Mouse (Mus musculus) forebrain, embryonic 16.5 days (tissue): ENCODE data around the gene Gltpd2. TPM values are rescaled to one million over a fixed set of nuclear protein-coding genes. Genes with fewer than 3 reads are reported as not detected.
A peak's percentile ranks its signal among the peaks of the same experiment; 100 is the strongest.
"Not testable (repeated sequence)": the region's sequence is repeated elsewhere in the genome, so short reads cannot be mapped to it uniquely, and the experiment has no call there.

Experiments
- ATAC-seq: fragments of 200-750 bp; cut with Nextera tagmentation; 2 replicates; pipeline ENCODE4 v1.8.0; 2017; ENCODE audit warnings: mild to moderate bottlenecking, moderate library complexity
- H3K27ac ChIP-seq: fragments of 300-500 bp; sonication (generic); 2 replicates; pipeline ENCODE4 v1.5.1; 2014; ENCODE audit warnings: low read length, control low read depth
- H3K27me3 ChIP-seq: fragments of 300-500 bp; sonication (generic); replicated peaks from 2 replicates; pipeline ENCODE4 v1.6.1; 2014; ENCODE audit warnings: low read length; ENCODE audit not compliant: control insufficient read depth, insufficient read depth
- H3K36me3 ChIP-seq: fragments of 300-500 bp; sonication (generic); 2 replicates; pipeline ENCODE4 v1.6.1; 2014; ENCODE audit not compliant: control insufficient read depth, insufficient read depth
- H3K4me1 ChIP-seq: fragments of 300-500 bp; sonication (generic); replicated peaks from 2 replicates; pipeline ENCODE4 v1.6.1; 2014; ENCODE audit warnings: low read length; ENCODE audit not compliant: control insufficient read depth, insufficient read depth
- H3K4me2 ChIP-seq: fragments of 300-500 bp; sonication (generic); 2 replicates; pipeline ENCODE4 v1.6.1; 2014; ENCODE audit warnings: mild to moderate bottlenecking, low read length, control low read depth
- H3K4me3 ChIP-seq: fragments of 300-500 bp; sonication (generic); replicated peaks from 2 replicates; pipeline ENCODE4 v1.5.1; 2014; ENCODE audit warnings: mild to moderate bottlenecking, low read length, control low read depth
- H3K9ac ChIP-seq: fragments of 300-500 bp; sonication (generic); replicated peaks from 2 replicates; pipeline ENCODE4 v1.6.1; 2014; ENCODE audit warnings: low read depth, low read length, control low read depth
- H3K9me3 ChIP-seq: fragments of 300-500 bp; sonication (generic); 2 replicates; pipeline ENCODE4 v1.6.1; 2016; ENCODE audit warnings: low read length; ENCODE audit not compliant: control insufficient read depth
- WGBS: fragments of 180-500 bp; shearing (Covaris S2); extraction: QIAGEN DNeasy Blood & Tissue Kit; methylation state at CpG from one replicate; pipeline ENCODE4 v1.1.7; 2014; 5-methylcytosine and 5-hydroxymethylcytosine counted together
- polyA plus RNA-seq: library from polyadenylated mRNA; unstranded; fragments of >200 nt; fragmentation: Nextera tagmentation; extraction: Ambion mirVana; gene quantifications from 2 replicates; pipeline ENCODE4 v1.2.1, GENCODE M21; 2015

The Gltpd2 gene
- polyA plus RNA-seq, 1 experiment from 2014 or later, result 0.18 TPM

DNA sequence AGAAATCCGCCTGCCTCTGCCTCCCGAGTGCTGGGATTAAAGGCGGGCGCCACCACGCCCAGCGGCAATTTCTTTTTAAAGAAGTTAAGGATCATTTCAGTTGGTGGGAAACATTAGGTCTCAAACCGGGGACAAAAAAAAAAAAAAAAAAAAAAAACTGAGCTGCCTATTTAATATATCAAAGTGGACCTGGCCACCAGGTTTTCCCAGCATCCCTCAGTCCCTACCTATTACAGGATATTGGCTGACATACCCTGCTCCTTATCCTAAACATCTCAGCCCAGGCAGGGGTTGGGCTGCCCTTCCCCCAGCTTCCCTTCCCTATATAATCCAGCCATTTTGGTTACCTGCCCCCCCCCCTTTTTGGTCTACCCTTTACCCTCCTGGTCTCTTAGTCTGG lies 7.2 kb upstream of the Gltpd2 start:
- Histone ChIP-seq H3K36me3 (no peaks in the 10 kb centered on the region), H3K4me3 (no peak overlapping the region), H3K9me3 (no peaks in the 10 kb centered on the region), H3K27me3 (0 out of 2 replicates have a peak, but pooled peaks cover 2% of the 10 kb centered on the region), H3K4me1 (peaks cover 4% of the 10 kb centered on the region; the same call in 1 of the 2 replicates), H3K4me2 (no peak overlapping the region), H3K27ac (no peak overlapping the region), H3K9ac (no peak overlapping the region)
- ATAC-seq, result no peak
- 88% methylated on average over 7 of the region's 7 CpGs for WGBS

DNA sequence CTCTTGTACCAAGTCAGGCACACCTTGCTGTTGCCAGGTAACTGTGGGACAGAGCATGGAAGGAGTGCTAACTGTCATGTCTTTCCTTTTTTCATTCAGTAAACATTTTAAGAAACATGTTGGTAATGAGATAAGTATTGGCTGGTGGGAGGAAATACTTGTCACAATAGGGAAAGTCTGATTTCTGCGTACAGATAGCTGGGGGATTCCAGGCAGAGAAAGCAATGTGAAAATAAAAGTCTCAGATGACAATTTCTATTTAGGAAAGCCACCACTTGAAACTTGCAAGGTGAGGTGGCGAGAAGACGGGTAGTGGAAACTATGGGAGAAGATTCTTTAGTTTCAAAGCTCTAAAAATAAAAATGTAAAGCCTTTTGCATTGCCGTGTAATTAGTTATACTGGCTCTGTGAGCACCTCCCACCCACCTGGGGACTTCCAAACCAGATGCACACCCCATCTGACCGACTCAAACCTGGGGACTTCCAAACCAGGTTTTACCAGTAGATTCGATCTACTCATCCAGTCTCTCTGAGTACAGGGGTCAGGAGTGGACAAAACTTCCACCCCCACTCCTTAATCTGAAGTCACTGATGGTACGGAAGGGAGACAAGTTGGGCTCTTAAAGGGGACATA lies 6.2 kb upstream of the Gltpd2 start:
- Histone ChIP-seq H3K36me3 (no peaks in the 10 kb centered on the region), H3K9ac (no peak overlapping the region), H3K27me3 (0 out of 2 replicates have a peak, but pooled peaks cover 2% of the 10 kb centered on the region), H3K4me1 (peaks cover 4% of the 10 kb centered on the region; the same call in 1 of the 2 replicates), H3K4me3 (no peak overlapping the region), H3K27ac (no peak overlapping the region), H3K9me3 (no peaks in the 10 kb centered on the region), H3K4me2 (no peak overlapping the region)
- no peak for ATAC-seq
- 80% methylated on average over 7 of the region's 7 CpGs for WGBS

DNA sequence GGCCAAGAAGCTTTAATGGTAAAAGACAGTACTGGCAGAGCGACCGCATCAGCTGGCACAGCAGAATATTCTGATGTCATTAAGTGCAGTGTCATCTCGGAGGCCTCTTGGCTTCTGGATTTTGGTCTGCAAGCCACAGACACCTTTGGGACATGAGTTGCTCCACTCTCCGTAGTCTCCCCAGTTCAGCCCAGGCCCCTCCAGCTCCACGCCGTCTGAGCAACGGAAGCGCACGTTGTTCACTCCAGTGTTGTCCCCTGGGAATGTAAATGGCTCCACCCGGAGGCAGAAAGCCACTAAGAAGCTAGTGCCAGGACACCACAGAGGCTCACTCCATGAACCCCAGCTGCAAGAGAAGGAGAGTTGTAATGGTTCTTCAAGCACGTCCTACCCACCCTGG lies 5.5 kb upstream of the Gltpd2 start:
- Histone ChIP-seq H3K9me3 (no peaks in the 10 kb centered on the region), H3K4me2 (no peak overlapping the region)
- no peak for ATAC-seq

DNA sequence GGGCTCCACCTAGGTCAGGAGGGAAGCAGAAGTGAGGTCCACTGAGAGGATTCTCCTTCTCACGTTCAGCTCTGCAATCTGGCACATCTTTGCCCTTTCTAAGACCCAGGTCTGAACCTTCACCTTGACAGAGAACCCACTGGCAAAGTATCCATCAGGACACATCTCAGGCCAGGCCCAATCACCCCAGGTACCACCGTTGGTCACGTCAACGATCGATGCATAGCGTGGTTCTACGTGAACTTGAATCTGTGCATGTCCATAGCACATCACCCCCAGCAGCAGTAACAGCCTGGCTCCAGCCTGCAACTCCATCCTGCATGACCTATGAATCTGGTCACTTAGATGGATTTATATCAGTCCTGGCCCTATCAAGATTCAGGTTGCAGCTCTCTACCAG lies 4.7 kb upstream of the Gltpd2 start, which contains the start of gene Vmo1:
TSS of gene Vmo1 (minus strand) at position 329 of the 400 bp plus-strand sequence.
- no peak within 1 kb of the TSS for H3K27ac ChIP-seq
- 91% methylated on average over 7 of the region's 7 CpGs for WGBS
- no peak within 1 kb of the TSS for H3K4me3 ChIP-seq
- no peak within 1 kb of the TSS for H3K4me2 ChIP-seq
- H3K9me3 ChIP-seq, result no peaks in the 10 kb centered on the region
- H3K27me3 ChIP-seq, result no peaks in the 10 kb centered on the region
- no peak within 1 kb of the TSS for H3K9ac ChIP-seq
- peaks cover 4% of the 10 kb centered on the region; the same call in 1 of the 2 replicates for H3K4me1 ChIP-seq
- ATAC-seq, result no peak
- H3K36me3 ChIP-seq, result no peaks in the 10 kb centered on the region

More for the DNA sequence above, 5.5 kb upstream of the Gltpd2 start:
- Histone ChIP-seq H3K27me3 (0 out of 2 replicates have a peak, but pooled peaks cover 2% of the 10 kb centered on the region), H3K27ac (no peak overlapping the region), H3K36me3 (no peaks in the 10 kb centered on the region), H3K9ac (no peak overlapping the region), H3K4me1 (peaks cover 4% of the 10 kb centered on the region; the same call in 1 of the 2 replicates), H3K4me3 (no peak overlapping the region)
- WGBS, result 60% methylated on average over 11 of the region's 11 CpGs

DNA sequence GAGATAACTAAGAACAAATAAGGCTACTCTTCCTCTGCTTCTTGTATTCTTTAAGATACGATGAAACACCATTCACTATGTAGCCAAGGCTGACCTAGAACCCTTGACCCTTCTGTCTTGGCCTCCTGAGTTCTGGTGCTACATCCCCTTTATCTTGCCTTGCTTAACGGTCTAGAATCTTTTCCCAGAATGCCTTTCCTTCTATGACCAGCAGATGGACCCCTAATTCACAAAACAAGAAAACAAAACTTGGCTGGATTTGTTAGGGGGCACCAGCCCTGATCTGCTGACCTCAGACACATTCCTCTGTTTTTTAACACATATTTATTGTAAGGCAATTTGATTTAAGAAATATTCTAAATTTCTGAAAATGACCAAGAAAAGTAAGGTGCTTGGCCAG lies 2.6 kb upstream of the Gltpd2 start:
- Histone ChIP-seq H3K9me3 (no peaks in the 10 kb centered on the region), H3K9ac (no peak overlapping the region), H3K27me3 (peaks cover 4% of the 10 kb centered on the region), H3K4me2 (no peak overlapping the region), H3K27ac (no peak overlapping the region), H3K36me3 (no peaks in the 10 kb centered on the region), H3K4me3 (no peak overlapping the region), H3K4me1 (peaks cover 4% of the 10 kb centered on the region)
- no peak for ATAC-seq
- WGBS, result 29% methylated on average over 2 of the region's 2 CpGs

DNA sequence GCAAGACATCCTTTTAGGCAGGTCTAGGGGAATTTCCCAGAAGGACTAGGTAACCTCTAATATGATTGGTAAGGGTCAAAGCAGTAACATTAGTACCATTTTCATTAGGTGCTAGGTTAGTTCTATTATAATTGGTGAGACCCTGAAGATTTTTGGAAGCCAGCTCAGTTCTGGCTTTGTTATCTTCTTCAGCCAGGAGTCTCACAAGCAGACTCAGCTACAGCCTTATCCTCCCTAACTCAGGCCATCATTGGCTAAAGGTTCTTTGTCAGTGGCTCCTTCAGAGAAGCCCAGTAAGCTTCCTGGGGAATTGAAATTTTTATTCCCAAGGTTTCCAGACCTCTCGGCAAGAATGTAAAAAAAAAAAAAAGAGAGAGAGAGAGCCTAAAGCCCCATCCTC lies 560 bp upstream of the Gltpd2 start:
- H3K4me2 ChIP-seq, result no peak overlapping the region
- no peak overlapping the region for H3K9ac ChIP-seq
- no peak overlapping the region for H3K27ac ChIP-seq
- H3K27me3 ChIP-seq, result peaks cover 4% of the 10 kb centered on the region
- no peak for ATAC-seq
- H3K36me3 ChIP-seq, result no peaks in the 10 kb centered on the region
- peaks cover 4% of the 10 kb centered on the region for H3K4me1 ChIP-seq
- no peak overlapping the region for H3K4me3 ChIP-seq
- H3K9me3 ChIP-seq, result no peaks in the 10 kb centered on the region
- WGBS, result 71% methylated on average over 1 of the region's 1 CpGs

DNA sequence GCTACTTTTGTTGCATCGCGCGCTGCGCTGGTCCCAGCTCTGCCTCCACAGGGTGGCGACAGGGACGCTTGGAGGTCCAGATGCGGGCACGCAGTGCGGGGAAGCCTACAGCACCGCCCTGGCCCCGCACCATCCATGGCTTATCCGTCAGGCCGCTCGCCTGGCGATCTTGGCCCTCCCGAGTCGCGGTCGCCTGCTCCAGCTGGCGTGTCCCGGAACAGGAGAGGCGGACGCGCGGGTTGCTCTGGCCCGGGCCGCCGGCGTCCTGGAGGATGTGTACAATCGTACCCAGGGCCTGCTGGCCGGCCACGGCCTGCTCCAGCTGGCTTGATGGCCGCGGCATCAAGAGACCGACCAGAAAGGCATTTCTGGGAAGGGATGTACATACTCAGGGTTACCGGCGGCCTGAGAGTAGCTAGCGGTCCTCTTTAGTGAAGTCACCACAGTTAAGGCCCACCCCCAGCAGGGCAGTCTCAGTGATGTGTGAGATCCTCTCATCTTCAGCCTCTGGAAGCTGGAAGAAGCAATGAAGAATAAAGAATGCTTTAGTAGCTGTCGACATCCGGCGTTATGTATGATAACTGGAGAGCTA lies 1.3 kb downstream of the Gltpd2 start:
- ATAC-seq, result no peak
- H3K9me3 ChIP-seq, result no peaks in the 10 kb centered on the region
- H3K4me1 ChIP-seq, result peaks cover 6% of the 10 kb centered on the region
- H3K27ac ChIP-seq, result no peak overlapping the region
- peak overlapping the region; percentile 18 for H3K4me3 ChIP-seq
- 11% methylated on average over 41 of the region's 41 CpGs for WGBS
- H3K9ac ChIP-seq, result peak overlapping the region; percentile 52
- peak overlapping the region; percentile 41 for H3K4me2 ChIP-seq
- H3K27me3 ChIP-seq, result peaks cover 4% of the 10 kb centered on the region
- no peaks in the 10 kb centered on the region for H3K36me3 ChIP-seq

DNA sequence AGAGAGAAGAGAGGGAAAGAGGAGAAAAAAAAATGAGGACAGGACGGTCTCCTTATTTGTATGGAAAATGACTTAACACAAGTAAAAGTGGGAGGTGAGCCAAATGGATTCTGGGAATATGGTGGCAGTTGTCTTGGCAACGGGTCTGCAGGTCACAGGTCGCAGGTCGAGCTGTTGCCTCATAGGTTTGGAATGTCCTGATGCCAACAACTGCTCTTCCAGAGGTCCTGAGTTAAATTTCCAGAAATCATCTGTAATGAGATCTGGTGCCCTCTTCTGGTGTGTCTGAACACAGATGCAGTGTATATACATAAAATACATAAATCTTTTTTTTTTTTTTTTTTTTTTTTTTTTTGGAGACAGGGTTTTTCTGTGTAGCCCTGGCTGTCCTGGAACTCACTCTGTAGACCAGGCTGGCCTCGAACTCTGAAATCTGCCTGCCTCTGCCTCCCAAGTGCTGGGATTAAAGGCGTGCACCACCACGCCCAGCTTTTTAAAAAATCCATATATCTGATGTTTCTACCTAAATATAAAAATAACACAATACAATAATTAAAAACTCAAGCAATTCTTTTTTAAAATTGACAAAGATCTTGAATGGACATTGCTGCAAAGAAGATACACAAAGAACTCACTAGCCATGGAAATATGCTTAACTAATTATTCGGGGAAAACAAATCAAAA lies 4.5 kb downstream of the Gltpd2 start:
- ATAC-seq, H3K4me2 ChIP-seq, H3K4me3 ChIP-seq, H3K27me3 ChIP-seq, H3K9me3 ChIP-seq, H3K27ac ChIP-seq, H3K9ac ChIP-seq: not testable (repeated sequence)
- Histone ChIP-seq H3K36me3 (peaks cover 18% of the 10 kb centered on the region), H3K4me1 (peaks cover 12% of the 10 kb centered on the region)
- 86% methylated on average over 8 of the region's 8 CpGs for WGBS

DNA sequence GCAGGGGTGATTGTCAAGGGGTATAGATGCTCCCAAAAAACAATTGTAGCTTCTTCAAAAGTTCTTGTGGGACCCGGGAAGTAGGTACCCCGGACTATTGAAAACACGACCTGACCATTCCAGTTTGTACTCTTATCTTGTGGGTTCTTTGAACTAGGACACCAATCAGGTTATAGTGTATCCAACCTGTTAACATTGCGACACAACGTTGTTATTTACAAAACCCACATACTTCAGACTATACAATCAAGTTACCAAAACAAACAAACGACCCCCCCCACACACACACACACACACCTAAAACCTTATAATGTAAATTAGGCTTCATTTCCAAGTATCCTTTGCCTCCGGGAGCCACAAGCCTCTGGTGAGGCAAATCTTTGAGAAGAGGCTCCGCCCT lies 5.8 kb downstream of the Gltpd2 start:
- no peak overlapping the region for H3K27ac ChIP-seq
- H3K9me3 ChIP-seq, result no peaks in the 10 kb centered on the region
- H3K36me3 ChIP-seq, result peaks cover 18% of the 10 kb centered on the region
- peak; percentile 49 for ATAC-seq
- peak overlapping the region; percentile 75 for H3K4me3 ChIP-seq
- peak overlapping the region; percentile 61 for H3K4me2 ChIP-seq
- peak overlapping the region; percentile 45 for H3K9ac ChIP-seq
- peaks cover 12% of the 10 kb centered on the region for H3K4me1 ChIP-seq
- peaks cover 2% of the 10 kb centered on the region for H3K27me3 ChIP-seq
- WGBS, result 6% methylated on average over 8 of the region's 8 CpGs
